In genomic region chr11:22632988-22633387, GRCm38 (mm10) we compare ENCODE assay signal across 12 mouse cellular contexts.
DNase-seq lines count a peak whose midpoint lies in the region; ATAC-seq and TF ChIP-seq lines count a peak whose summit lies in the region.
"Had no signal": no experiment of that assay in that cellular context is flagged by ENCODE, and none has a peak within 500 bp of the region (broad histone marks: within the 10 kb centered on the region; RNA-seq: fewer than 3 reads in every experiment).

No protein-coding gene starts in this region.

- peaks cover 17% of the 10 kb centered on the region for H3K4me1 ChIP-seq in G1E (ENCODE audit: insufficient read depth, low read depth, low read length)

- no peak for TF ChIP-seq CTCF in G1E (IDR thresholded peaks at IDR 0.05; ENCODE audit: low read depth, low read length)

- H3K4me3 ChIP-seq in G1E (ENCODE audit: low read depth, low read length) = no peak overlapping the region
- H3K4me3 ChIP-seq: embryonic facial prominence, embryonic 15.5 days; heart, adult 2 months; midbrain, embryonic 15.5 days had no signal

- H3K27me3 ChIP-seq in G1E (ENCODE audit: insufficient read depth, low read length) = peaks cover 14% of the 10 kb centered on the region
- H3K27me3 ChIP-seq: embryonic facial prominence, embryonic 15.5 days; midbrain, embryonic 15.5 days had no signal

- no peaks in the 10 kb centered on the region for H3K9me3 ChIP-seq in G1E (replicated peaks)
- H3K9me3 ChIP-seq: embryonic facial prominence, embryonic 15.5 days; midbrain, embryonic 15.5 days had no signal

- ATAC-seq in G1E (ENCODE audit: extremely low read depth, insufficient number of reproducible peaks, low FRiP score, poor library complexity, severe bottlenecking) = no peak

- no peaks in the 10 kb centered on the region for H3K36me3 ChIP-seq in G1E (replicated peaks)
- H3K36me3 ChIP-seq: embryonic facial prominence, embryonic 15.5 days; midbrain, embryonic 15.5 days had no signal

- peak; percentile 21 for DNase-seq in layer of hippocampus, adult 11-12 months (ENCODE audit: low spot score)
- DNase-seq in layer of hippocampus, postnatal 14 days (ENCODE audit: low spot score in 2 of 2) = no peak
- DNase-seq in G1E (ENCODE audit: low spot score) = peak; percentile 8
- peak; percentile 52 for DNase-seq in adrenal gland, postnatal 14 days
- DNase-seq in lung, postnatal 36 days = peak; percentile 77
- DNase-seq in natural killer cell, adult 2 months (ENCODE audit: low spot score in 2 of 2) = no peak
- no peak for DNase-seq in cerebellum, adult 8-10 months
- DNase-seq: cerebellum, postnatal 14 days; heart, adult 2 months; thymus, postnatal 36 days had no signal

Comparison
In these comparisons a context has a peak if more than half of its experiments do, and no peak if none do; other contexts are left out.
1. DNase-seq: peak in layer of hippocampus, adult 11-12 months (single experiment), G1E (single experiment), adrenal gland, postnatal 14 days (single experiment) and lung, postnatal 36 days (single experiment); none in layer of hippocampus, postnatal 14 days (0 of 2), natural killer cell, adult 2 months (0 of 2) and cerebellum, adult 8-10 months (single experiment).